Mouse (Mus musculus): ENCODE measurements at regions not wholly inside any gene's neighbourhood (a gene's known extent, or its start where the extent isn't known, plus 50 kb on each side); places are given as distances from the start of the nearest gene placed in this dataset.

GRCm38 (mm10) chr7:48277366-48277765 lies 78.3 kb upstream of the Mrgprb4 start:
- DNase-seq (ENCODE audit: inconsistent age in 2 of 2, low spot score in 1 of 2), result peak; percentile 4 to 52

- no peak for DNase-seq (ENCODE audit: inconsistent age in 2 of 2, low spot score in 1 of 2)
Measured at GRCm38 (mm10) chr7:48261511-48261910, 62.4 kb upstream of the Mrgprb4 start.

Measured in adrenal gland, adult (tissue).